Mouse (Mus musculus): ENCODE results near the gene Dnase2b.

DNA sequence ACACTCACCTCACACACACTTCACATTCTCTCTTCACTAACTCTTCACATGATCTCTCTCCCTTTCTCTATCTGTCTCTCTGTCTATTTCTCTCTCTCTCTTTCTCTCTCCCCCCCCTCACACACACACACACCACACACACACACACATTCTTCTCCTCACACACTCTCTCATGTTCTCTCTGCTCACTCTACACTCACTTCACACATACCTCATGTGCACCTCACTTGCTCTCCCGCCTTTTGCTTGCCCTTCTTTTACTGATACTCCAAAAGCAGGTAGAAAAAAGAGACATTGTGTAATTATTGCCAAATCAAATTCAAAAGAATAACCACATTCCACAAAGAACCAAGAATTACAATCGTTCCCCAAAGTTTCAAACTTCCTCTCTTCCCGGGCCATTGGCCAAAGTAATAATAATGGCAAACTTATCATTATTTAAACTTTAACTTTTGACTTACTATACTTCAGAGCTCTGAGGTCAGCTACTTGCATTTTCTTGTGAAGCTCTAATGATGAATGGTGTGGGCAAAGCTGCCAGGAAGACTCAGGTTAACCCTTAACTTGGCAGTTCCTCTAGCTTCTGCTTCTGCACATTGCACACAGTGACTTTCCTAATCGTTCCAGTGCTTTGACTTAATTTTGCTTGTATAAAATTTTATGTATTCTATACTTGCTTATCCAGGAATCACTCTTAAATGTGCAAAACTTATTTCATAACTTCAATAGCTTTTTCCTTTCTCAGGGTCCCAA, 74.7 kb downstream of the Dnase2b start:
- no peak for TF ChIP-seq CTCF (IDR thresholded peaks at IDR 0.05; ENCODE audit: low read depth)
- TF ChIP-seq EP300 (IDR thresholded peaks at IDR 0.05; ENCODE audit: low read depth): no peak
